Mouse (Mus musculus) hindbrain, embryonic 11.5 days (tissue): ENCODE results near the gene Esrrb. TPM values are rescaled to one million over a fixed set of nuclear protein-coding genes. Genes with fewer than 3 reads are reported as not detected.
A peak's percentile ranks its signal among the peaks of the same experiment; 100 is the strongest.

Experiments used
- ATAC-seq: fragments of 200-750 bp; cut with Nextera tagmentation; 2 replicates; pipeline ENCODE4 v1.8.0; 2017; ENCODE audit warnings: mild to moderate bottlenecking, moderate TSS enrichment, moderate library complexity; ENCODE audit not compliant: low FRiP score
- DNase-seq: peaks from one replicate; pipeline ENCODE4 v3.0.0-alpha.2; 2015; ENCODE audit warnings: low spot score
- H3K27ac ChIP-seq: fragments of 300-500 bp; sonication (generic); 2 replicates; pipeline ENCODE4 v1.5.1; 2014; ENCODE audit warnings: mild to moderate bottlenecking, low read depth, low read length
- H3K27me3 ChIP-seq: fragments of 300-500 bp; sonication (generic); 2 replicates; pipeline ENCODE4 v1.6.1; 2014; ENCODE audit warnings: mild to moderate bottlenecking, low read length, moderate library complexity, mixed read lengths; ENCODE audit not compliant: control insufficient read depth, insufficient read depth
- H3K36me3 ChIP-seq: fragments of 300-500 bp; sonication (generic); 2 replicates; pipeline ENCODE4 v1.6.1; 2014; ENCODE audit warnings: mild to moderate bottlenecking, low read length, moderate library complexity, mixed read lengths; ENCODE audit not compliant: control insufficient read depth, insufficient read depth
- H3K4me1 ChIP-seq: fragments of 300-500 bp; sonication (generic); replicated peaks from 2 replicates; pipeline ENCODE4 v1.6.1; 2014; ENCODE audit warnings: low read length, mixed read lengths; ENCODE audit not compliant: control insufficient read depth, insufficient read depth
- H3K4me2 ChIP-seq: fragments of 300-500 bp; sonication (generic); replicated peaks from 2 replicates; pipeline ENCODE4 v1.6.1; 2014; ENCODE audit warnings: mild to moderate bottlenecking, low read depth, low read length
- H3K4me3 ChIP-seq: fragments of 300-500 bp; sonication (generic); 2 replicates; pipeline ENCODE4 v1.5.1; 2014; ENCODE audit warnings: low read depth, low read length
- H3K9ac ChIP-seq: fragments of 300-500 bp; sonication (generic); 2 replicates; pipeline ENCODE4 v1.6.1; 2014; ENCODE audit warnings: low read depth, low read length
- H3K9me3 ChIP-seq: fragments of 300-500 bp; sonication (generic); 2 replicates; pipeline ENCODE4 v1.6.1; 2016; ENCODE audit warnings: low read length; ENCODE audit not compliant: control insufficient read depth
- WGBS: fragments of 180-500 bp; shearing (Covaris S2); extraction: QIAGEN DNeasy Blood & Tissue Kit; methylation state at CpG from one replicate; pipeline ENCODE4 v1.1.7; 2014; 5-methylcytosine and 5-hydroxymethylcytosine counted together
- polyA plus RNA-seq: library from polyadenylated mRNA; unstranded; fragments of >200 nt; fragmentation: Nextera tagmentation; extraction: Ambion mirVana; gene quantifications from 2 replicates; pipeline ENCODE4 v1.2.1, GENCODE M21; 2014

Esrrb gene
- polyA plus RNA-seq, 1 experiment from 2014 or later: 0.91 TPM

DNA sequence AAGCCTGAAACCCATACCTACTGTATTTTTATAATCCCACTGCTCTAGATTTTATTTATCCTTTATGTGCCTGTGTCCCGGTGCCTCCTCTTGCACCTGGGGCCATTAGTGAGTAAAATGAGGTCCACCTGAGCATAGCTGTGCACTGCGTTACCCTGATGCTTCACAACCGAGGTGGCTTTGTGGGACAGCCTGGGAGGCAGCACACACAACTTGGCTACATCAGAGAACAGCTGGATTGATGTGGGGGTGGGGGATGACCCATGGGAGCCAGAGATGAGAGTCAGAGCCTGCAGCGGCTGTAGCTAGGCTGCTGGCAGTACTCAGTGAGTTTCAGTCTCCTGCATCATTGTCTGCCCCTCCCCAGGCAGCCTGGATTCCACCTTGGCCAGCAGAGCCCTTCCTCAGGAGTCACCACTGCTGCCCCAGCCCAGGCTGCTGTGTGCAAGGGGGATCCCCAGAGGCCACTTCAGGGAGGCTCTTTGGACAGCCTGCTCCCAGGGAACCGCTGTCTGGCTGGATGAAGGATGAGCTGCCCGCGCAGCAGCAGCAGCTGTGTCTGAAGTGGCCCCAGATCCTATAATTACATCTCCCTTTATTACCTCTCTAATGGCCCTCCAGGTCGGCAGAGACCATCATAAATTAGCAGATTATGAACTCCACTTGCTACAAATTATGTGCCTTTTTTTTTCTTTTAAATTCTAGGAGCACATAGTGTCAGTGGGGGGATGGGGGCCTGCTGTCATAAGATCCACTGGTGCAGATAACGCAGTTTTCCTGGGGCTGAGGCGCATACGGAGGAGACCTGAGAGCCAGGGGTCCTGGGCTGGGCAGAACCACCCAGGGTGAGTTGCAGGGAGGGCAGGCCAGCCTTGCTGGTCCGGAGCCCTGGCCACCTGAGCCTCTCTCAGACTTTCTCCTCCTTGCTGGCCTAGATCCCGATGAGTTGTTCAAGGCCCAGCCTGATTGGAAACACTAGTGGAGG, 148.7 kb downstream of the Esrrb start:
- 36% methylated on average over 13 of the region's 13 CpGs for WGBS
- Histone ChIP-seq H3K4me3 (no peak overlapping the region), H3K9ac (no peak overlapping the region), H3K4me2 (no peak overlapping the region), H3K9me3 (no peaks in the 10 kb centered on the region), H3K4me1 (no peaks in the 10 kb centered on the region), H3K36me3 (no peaks in the 10 kb centered on the region), H3K27me3 (no peaks in the 10 kb centered on the region), H3K27ac (peak overlapping the region; percentile 48; the same call in 1 of the 2 replicates)
- ATAC-seq (peak; percentile 81), DNase-seq (peak; percentile 46)

DNA sequence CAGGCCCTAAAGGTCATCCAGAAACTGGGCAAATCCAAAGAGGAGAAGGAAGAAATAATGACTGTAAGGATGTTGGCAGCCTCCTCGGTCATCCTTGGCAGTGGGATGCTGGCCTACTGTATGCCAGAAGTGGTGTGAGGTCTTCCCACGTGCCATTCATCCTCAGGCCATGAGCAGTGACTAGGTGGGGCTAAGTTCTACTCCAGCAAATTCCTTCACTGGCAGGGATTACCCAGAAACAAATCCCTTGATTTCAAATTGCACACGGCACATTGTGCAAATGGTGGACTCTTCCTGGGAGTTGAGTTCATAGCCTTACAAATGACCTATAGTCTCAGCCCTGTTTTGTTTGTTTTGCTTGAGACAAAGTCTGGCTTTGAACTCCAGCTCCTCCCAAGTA, 151.4 kb downstream of the Esrrb start:
- ATAC-seq (no peak), DNase-seq (no peak)
- H3K9ac ChIP-seq: no peak overlapping the region
- no peaks in the 10 kb centered on the region; the same call in 1 of the 2 replicates for H3K27me3 ChIP-seq
- no peak overlapping the region for H3K4me2 ChIP-seq
- H3K9me3 ChIP-seq: no peaks in the 10 kb centered on the region
- H3K4me3 ChIP-seq: no peak overlapping the region
- no peaks in the 10 kb centered on the region for H3K36me3 ChIP-seq
- no peak overlapping the region for H3K27ac ChIP-seq
- 90% methylated on average over 3 of the region's 3 CpGs for WGBS
- H3K4me1 ChIP-seq: no peaks in the 10 kb centered on the region

DNA sequence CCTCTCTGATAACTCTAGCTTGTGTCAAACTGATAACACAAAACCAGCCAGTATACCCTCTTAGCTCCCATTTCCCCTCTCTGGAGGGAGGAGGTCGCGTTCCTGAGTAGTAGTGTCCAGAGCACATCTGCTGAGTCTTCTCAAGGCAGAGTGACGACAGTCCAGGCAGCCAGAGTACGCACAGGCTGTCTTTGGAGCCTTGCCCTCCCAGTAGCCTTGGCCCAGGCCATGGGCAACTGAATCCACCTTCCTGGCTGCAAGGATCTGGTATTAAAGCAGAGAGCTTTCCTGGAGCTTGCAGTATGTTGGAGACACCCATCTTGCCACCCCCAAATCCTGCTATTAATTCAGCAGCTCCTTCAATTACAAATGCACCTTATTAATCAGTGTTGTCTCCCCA, 152.7 kb downstream of the Esrrb start:
- H3K36me3 ChIP-seq: no peaks in the 10 kb centered on the region
- ATAC-seq (no peak), DNase-seq (no peak)
- H3K9me3 ChIP-seq: no peaks in the 10 kb centered on the region
- no peak overlapping the region for H3K4me3 ChIP-seq
- H3K27me3 ChIP-seq: no peaks in the 10 kb centered on the region; the same call in none of the 2 replicates
- no peak overlapping the region for H3K27ac ChIP-seq
- H3K9ac ChIP-seq: no peak overlapping the region
- H3K4me1 ChIP-seq: no peaks in the 10 kb centered on the region
- no peak overlapping the region for H3K4me2 ChIP-seq
- WGBS: 82% methylated on average over 4 of the region's 4 CpGs

DNA sequence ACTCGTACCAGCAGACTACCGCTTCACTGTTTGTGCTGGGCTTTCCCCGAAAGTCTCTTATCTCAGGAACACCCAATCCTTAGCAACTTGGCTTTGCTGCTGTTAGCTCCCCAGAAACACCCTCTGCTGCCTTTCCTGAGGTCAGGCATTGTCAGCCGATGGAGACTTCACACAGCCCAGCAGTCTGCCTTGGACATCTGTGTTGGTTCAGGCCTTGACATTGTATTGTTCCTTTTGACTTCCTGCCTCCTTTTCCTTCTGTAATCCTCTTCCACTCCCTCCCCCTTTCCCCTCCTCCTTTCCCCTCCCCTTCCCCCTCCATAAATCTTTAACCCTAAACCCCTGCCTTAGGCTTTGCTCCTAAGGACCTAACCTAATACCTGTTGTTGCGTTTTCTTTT, 155.7 kb downstream of the Esrrb start:
- H3K9ac ChIP-seq: no peak overlapping the region
- 83% methylated on average over 5 of the region's 5 CpGs for WGBS

DNA sequence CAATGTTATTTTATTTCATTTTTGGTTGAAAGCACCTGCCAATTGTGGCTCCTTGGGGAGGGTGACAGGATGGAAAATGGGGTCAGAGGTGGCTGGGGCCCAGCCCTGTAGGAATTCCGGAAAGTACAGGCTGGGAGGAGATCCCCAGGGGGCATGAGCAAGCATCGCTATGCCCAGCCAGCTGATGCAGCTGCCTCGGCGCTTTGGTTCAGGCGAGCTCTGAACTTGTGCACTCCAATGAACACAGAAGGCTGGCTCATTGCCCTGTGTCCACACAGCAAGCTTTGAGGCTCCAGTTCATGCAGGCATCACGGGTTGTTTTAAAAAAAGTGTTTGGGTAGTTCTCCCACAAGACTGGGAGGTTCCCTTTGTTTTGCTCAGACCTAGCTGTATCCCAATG, 156.8 kb downstream of the Esrrb start:
- Histone ChIP-seq H3K27ac (no peak overlapping the region), H3K4me1 (0 out of 2 replicates have a peak, but pooled peaks cover 3% of the 10 kb centered on the region), H3K27me3 (peaks cover 2% of the 10 kb centered on the region), H3K9me3 (no peaks in the 10 kb centered on the region), H3K4me2 (no peak overlapping the region), H3K4me3 (no peak overlapping the region), H3K9ac (no peak overlapping the region), H3K36me3 (no peaks in the 10 kb centered on the region)
- no peak for ATAC-seq
- 43% methylated on average over 6 of the region's 6 CpGs for WGBS
- no peak for DNase-seq

More for the DNA sequence above, 155.7 kb downstream of the Esrrb start:
- no peak overlapping the region for H3K4me3 ChIP-seq
- no peaks in the 10 kb centered on the region for H3K36me3 ChIP-seq
- ATAC-seq: no peak
- peaks cover 2% of the 10 kb centered on the region for H3K27me3 ChIP-seq
- no peak overlapping the region for H3K27ac ChIP-seq
- H3K4me2 ChIP-seq: no peak overlapping the region
- H3K9me3 ChIP-seq: no peaks in the 10 kb centered on the region
- DNase-seq: no peak
- H3K4me1 ChIP-seq: 0 out of 2 replicates have a peak, but pooled peaks cover 3% of the 10 kb centered on the region

DNA sequence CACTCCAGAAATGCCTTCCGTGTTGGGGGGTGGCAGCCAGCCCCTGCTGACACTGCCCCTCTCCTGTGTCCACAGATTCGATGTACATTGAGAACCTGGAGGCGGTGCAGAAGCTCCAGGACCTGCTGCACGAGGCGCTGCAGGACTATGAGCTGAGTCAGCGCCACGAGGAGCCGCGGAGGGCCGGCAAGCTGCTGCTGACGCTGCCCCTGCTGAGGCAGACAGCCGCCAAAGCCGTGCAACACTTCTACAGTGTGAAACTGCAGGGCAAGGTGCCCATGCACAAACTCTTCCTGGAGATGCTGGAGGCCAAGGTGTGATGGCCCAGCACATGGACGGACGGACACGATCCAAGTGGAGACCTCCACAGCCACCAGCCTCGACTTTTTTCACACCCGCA, 157.8 kb downstream of the Esrrb start:
- ATAC-seq (no peak), DNase-seq (peak; percentile 27)
- H3K36me3 ChIP-seq: no peaks in the 10 kb centered on the region
- WGBS: 24% methylated on average over 18 of the region's 18 CpGs
- H3K9ac ChIP-seq: no peak overlapping the region
- no peaks in the 10 kb centered on the region for H3K9me3 ChIP-seq
- peaks cover 2% of the 10 kb centered on the region for H3K27me3 ChIP-seq
- no peak overlapping the region for H3K27ac ChIP-seq
- no peak overlapping the region for H3K4me2 ChIP-seq
- 0 out of 2 replicates have a peak, but pooled peaks cover 3% of the 10 kb centered on the region for H3K4me1 ChIP-seq
- H3K4me3 ChIP-seq: no peak overlapping the region

DNA sequence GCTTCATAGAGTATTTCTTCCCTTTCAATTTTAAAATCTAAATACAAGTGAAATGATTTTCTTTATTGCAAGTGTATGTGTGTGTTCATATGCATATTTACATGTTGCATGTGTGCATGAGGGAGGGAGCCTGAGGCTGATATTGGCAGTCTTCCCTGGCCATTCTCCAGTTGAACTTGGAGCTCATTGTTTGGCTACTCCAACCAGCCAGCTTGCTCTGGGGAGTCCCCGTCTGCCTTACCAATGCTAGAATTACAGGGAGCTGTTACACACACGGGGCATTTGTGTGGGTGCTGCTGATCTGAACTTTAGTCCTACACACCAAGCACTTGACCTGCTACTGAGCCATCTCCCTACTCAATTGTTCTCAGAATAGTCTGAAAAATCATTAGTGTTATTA, 173.4 kb downstream of the Esrrb start:
- Histone ChIP-seq H3K4me2 (no peak overlapping the region), H3K27ac (no peak overlapping the region), H3K27me3 (no peaks in the 10 kb centered on the region), H3K9me3 (no peaks in the 10 kb centered on the region), H3K4me1 (no peaks in the 10 kb centered on the region), H3K36me3 (no peaks in the 10 kb centered on the region), H3K9ac (no peak overlapping the region), H3K4me3 (no peak overlapping the region)
- 74% methylated on average over 2 of the region's 2 CpGs for WGBS
- ATAC-seq: no peak
- no peak for DNase-seq

DNA sequence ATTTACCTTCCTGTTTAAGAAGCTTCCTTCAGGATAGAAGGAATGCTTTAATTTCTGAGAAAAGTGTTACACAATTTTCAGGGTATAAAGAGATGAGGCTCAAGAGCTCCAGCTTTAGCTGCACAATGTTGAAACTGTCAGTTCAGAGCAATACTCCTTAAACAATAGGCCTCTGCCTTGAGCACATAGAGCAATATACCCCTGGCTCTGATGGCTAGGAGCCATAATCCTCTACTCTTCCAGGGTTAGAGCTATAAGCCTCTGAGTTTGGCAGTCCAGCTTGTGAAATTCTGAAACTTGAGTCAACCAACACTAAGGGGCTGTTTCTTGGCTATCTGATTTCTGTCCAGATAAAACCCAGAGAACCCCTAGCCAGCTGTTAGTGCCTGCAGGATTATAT, 176.9 kb downstream of the Esrrb start:
- Histone ChIP-seq H3K9ac (no peak overlapping the region), H3K36me3 (no peaks in the 10 kb centered on the region), H3K4me2 (no peak overlapping the region), H3K4me3 (no peak overlapping the region), H3K27me3 (no peaks in the 10 kb centered on the region), H3K4me1 (no peaks in the 10 kb centered on the region), H3K27ac (no peak overlapping the region), H3K9me3 (no peaks in the 10 kb centered on the region)
- DNase-seq (no peak), ATAC-seq (no peak)

DNA sequence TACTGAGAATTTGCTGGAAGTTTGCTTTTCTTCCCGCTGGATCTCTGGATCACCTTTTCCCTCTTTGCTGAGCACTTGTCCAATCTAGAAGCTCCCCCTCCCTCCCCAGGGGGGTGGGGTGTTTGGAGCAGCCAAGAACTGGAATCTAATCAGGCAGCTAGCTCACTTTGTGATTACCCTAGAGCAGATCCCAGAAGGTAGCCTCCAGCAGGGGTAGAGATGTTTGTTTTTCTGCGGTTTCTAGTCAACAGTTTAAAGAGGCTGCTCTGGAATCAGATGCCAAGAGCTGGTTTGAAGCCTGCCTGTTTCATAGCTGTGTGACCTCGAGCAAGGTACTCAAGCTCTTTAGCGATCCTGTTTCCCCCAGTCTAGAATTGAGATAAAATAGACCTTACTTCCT, 177.8 kb downstream of the Esrrb start:
- ATAC-seq: no peak
- no peaks in the 10 kb centered on the region for H3K9me3 ChIP-seq

More for the DNA sequence above, 177.8 kb downstream of the Esrrb start:
- Histone ChIP-seq H3K4me2 (no peak overlapping the region), H3K27ac (no peak overlapping the region), H3K9ac (no peak overlapping the region), H3K4me1 (no peaks in the 10 kb centered on the region), H3K36me3 (no peaks in the 10 kb centered on the region), H3K4me3 (no peak overlapping the region), H3K27me3 (no peaks in the 10 kb centered on the region)
- WGBS: 71% methylated on average over 4 of the region's 4 CpGs
- DNase-seq: no peak
